Mouse (Mus musculus) intestine, postnatal 0 days (tissue): ENCODE results near the gene Ptprr. TPM values are rescaled to one million over a fixed set of nuclear protein-coding genes. Genes with fewer than 3 reads are reported as not detected.
A peak's percentile ranks its signal among the peaks of the same experiment; 100 is the strongest.

Source experiments
- ATAC-seq: fragments of 200-750 bp; cut with Nextera tagmentation; 2 replicates; pipeline ENCODE4 v1.8.0; 2017; ENCODE audit warnings: mild to moderate bottlenecking, moderate TSS enrichment, moderate library complexity
- H3K27ac ChIP-seq: fragments of 300-500 bp; sonication (generic); 2 replicates; pipeline ENCODE4 v1.5.1; 2014; ENCODE audit warnings: mild to moderate bottlenecking, low read depth, low read length, moderate library complexity
- H3K27me3 ChIP-seq: fragments of 300-500 bp; sonication (generic); replicated peaks from 2 replicates; pipeline ENCODE4 v1.6.1; 2014; ENCODE audit warnings: low read length, mixed read lengths; ENCODE audit not compliant: control insufficient read depth, insufficient read depth
- H3K36me3 ChIP-seq: fragments of 300-500 bp; sonication (generic); 2 replicates; pipeline ENCODE4 v1.6.1; 2014; ENCODE audit warnings: mild to moderate bottlenecking, moderate library complexity; ENCODE audit not compliant: control insufficient read depth, insufficient read depth
- H3K4me1 ChIP-seq: fragments of 300-500 bp; sonication (generic); replicated peaks from 2 replicates; pipeline ENCODE4 v1.6.1; 2014; ENCODE audit warnings: antibody characterized with exemption, low read length, mixed read lengths; ENCODE audit not compliant: control insufficient read depth, insufficient read depth
- H3K4me2 ChIP-seq: fragments of 300-500 bp; sonication (generic); replicated peaks from 2 replicates; pipeline ENCODE4 v1.6.1; 2014; ENCODE audit warnings: low read depth, mild to moderate bottlenecking, moderate library complexity
- H3K4me3 ChIP-seq: fragments of 300-500 bp; sonication (generic); 2 replicates; pipeline ENCODE4 v1.5.1; 2014; ENCODE audit warnings: low read depth, low read length
- H3K9ac ChIP-seq: fragments of 300-500 bp; sonication (generic); 2 replicates; pipeline ENCODE4 v1.6.1; 2014; ENCODE audit warnings: mild to moderate bottlenecking, low read depth, low read length
- H3K9me3 ChIP-seq: fragments of 300-500 bp; sonication (generic); 2 replicates; pipeline ENCODE4 v1.6.1; 2016; ENCODE audit warnings: mixed run types; ENCODE audit not compliant: control insufficient read depth
- CTCF ChIP-seq: sonication (generic); IDR thresholded peaks from 2 replicates; pipeline ENCODE4 v1.5.1; 2016; ENCODE audit warnings: low read depth, mild to moderate bottlenecking, control low read depth, antibody characterized with exemption, moderate library complexity
- WGBS: fragments of 180-500 bp; shearing (Covaris S2); extraction: QIAGEN DNeasy Blood & Tissue Kit; methylation state at CpG from one replicate; pipeline ENCODE4 v1.1.7; 2014; 5-methylcytosine and 5-hydroxymethylcytosine counted together
- polyA plus RNA-seq: library from polyadenylated mRNA; unstranded; fragments of >200 nt; fragmentation: Nextera tagmentation; extraction: Ambion mirVana; gene quantifications from 2 replicates; pipeline ENCODE4 v1.2.1, GENCODE M21; 2015

Ptprr gene
- polyA plus RNA-seq, 1 experiment from 2014 or later: 7.5 TPM

GRCm38 (mm10) chr10:116271470-116271915 is 253.5 kb downstream of the Ptprr start:
- no peak for TF ChIP-seq CTCF
- no peak overlapping the region for H3K4me3 ChIP-seq
- no peak for ATAC-seq
- H3K9ac ChIP-seq: no peak overlapping the region
- no peaks in the 10 kb centered on the region for H3K9me3 ChIP-seq
- H3K4me2 ChIP-seq: no peak overlapping the region
- no peaks in the 10 kb centered on the region for H3K36me3 ChIP-seq
- no peak overlapping the region for H3K27ac ChIP-seq
- H3K4me1 ChIP-seq: 0 out of 2 replicates have a peak, but pooled peaks cover 4% of the 10 kb centered on the region
- no peaks in the 10 kb centered on the region for H3K27me3 ChIP-seq
- WGBS: 74% methylated on average over 10 of the region's 10 CpGs

DNA sequence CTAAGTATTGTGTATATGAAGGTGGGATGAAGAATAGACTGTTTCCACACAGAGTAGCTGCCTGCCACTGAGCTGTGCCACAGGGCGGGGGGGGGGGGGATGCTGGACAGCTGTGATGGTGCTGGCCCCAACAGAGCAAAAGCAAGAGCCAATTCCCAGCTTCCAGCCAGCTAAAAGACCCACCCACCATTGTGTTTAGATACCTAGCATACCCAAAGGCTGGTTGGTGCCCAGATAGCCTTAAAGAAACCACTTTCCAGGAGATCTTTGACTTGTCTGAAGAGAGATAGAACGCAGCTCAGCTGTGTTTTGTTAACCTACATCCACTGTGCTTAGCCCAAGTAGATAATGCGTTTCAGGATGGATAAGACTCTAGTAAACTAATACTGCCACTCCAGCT is 254.1 kb downstream of the Ptprr start:
- H3K4me2 ChIP-seq: no peak overlapping the region
- no peak for TF ChIP-seq CTCF
- 64% methylated on average over 3 of the region's 3 CpGs for WGBS

GRCm38 (mm10) chr10:116275280-116275679 is 257.3 kb downstream of the Ptprr start, which contains the start of gene Ptprb:
Gene Ptprb, plus strand, starts transcription at chr10:116275523.
- H3K27ac ChIP-seq: no peak within 1 kb of the TSS; the same call in 1 of the 2 replicates
- H3K4me1 ChIP-seq: no peaks in the 10 kb centered on the region
- no peaks in the 10 kb centered on the region for H3K27me3 ChIP-seq
- no peaks in the 10 kb centered on the region for H3K36me3 ChIP-seq
- TF ChIP-seq CTCF: no peak
- H3K9me3 ChIP-seq: no peaks in the 10 kb centered on the region
- no peak for ATAC-seq
- 62% methylated on average over 7 of the region's 7 CpGs for WGBS
- no peak within 1 kb of the TSS for H3K9ac ChIP-seq
- H3K4me2 ChIP-seq: no peak within 1 kb of the TSS
- peak within 1 kb of the TSS; percentile 3; the same call in 1 of the 2 replicates for H3K4me3 ChIP-seq

More for the DNA sequence above, 254.1 kb downstream of the Ptprr start:
- H3K27ac ChIP-seq: no peak overlapping the region
- H3K4me3 ChIP-seq: no peak overlapping the region
- H3K9ac ChIP-seq: no peak overlapping the region
- no peaks in the 10 kb centered on the region for H3K4me1 ChIP-seq
- ATAC-seq: no peak
- H3K36me3 ChIP-seq: no peaks in the 10 kb centered on the region
- no peaks in the 10 kb centered on the region for H3K9me3 ChIP-seq
- no peaks in the 10 kb centered on the region for H3K27me3 ChIP-seq

DNA sequence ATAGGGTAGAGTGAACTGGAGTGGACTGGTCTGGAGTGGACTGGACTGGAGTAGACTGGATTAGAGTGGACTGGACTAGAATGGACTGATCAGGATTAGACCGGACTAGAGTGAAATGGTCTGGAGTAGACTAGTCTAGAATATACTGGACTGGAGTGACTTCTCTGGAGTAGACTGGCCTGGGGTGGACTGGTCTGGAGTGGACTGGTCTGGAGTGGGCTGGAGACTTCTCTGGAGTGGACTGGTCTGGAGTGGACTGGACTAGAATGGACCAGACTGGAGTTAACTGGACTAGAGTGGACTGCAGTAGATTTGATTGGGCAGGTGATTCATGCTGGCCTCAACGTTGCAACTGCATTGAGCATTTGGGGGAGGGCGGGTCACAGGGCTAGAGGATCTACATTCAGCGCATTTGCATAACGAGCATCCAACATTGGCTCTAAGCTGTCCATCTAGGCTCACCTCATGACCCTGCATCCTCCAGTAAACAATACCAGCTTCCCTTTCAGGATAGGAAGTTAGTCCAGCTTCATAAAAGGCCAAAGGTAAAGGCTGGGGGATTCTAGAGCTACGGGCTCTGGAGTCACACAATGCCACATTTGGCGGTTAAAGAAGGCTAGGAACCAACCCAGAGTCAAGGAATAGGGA is 268.8 kb downstream of the Ptprr start:
- WGBS: 82% methylated on average over 7 of the region's 7 CpGs
- Histone ChIP-seq H3K27ac (no peak overlapping the region), H3K9ac (no peak overlapping the region), H3K27me3 (no peaks in the 10 kb centered on the region), H3K4me3 (no peak overlapping the region), H3K36me3 (no peaks in the 10 kb centered on the region), H3K9me3 (no peaks in the 10 kb centered on the region), H3K4me2 (no peak overlapping the region), H3K4me1 (no peaks in the 10 kb centered on the region)
- TF ChIP-seq CTCF: no peak
- ATAC-seq: no peak

- Histone ChIP-seq H3K27me3 (no peaks in the 10 kb centered on the region), H3K4me3 (no peak overlapping the region), H3K4me1 (no peaks in the 10 kb centered on the region), H3K4me2 (no peak overlapping the region), H3K27ac (no peak overlapping the region), H3K9me3 (no peaks in the 10 kb centered on the region), H3K36me3 (no peaks in the 10 kb centered on the region), H3K9ac (no peak overlapping the region)
- TF ChIP-seq CTCF: no peak
- no peak for ATAC-seq
- 49% methylated on average over 9 of the region's 9 CpGs for WGBS
These were observed 270.1 kb downstream of the Ptprr start for GRCm38 (mm10) chr10:116288130-116288529.

DNA sequence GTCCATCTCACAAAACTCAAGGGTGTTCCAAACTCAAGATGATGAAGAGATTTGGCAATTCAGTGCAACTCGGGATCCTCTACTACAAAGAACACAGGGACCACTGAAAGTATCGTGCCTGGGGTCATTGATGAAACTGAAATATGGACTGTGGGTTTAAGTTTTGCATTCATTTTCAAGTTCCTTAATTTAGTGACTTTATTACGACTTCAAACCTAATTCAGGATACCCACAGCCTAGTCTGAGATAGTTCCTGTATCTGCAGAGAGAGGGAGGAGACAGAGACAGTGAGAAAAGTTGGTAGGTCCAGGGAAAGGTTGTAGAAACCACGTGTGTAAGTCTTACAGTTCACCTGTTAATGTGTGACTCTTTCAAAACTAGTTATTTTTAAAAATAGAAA is 272.5 kb downstream of the Ptprr start:
- TF ChIP-seq CTCF: no peak
- Histone ChIP-seq H3K4me1 (no peaks in the 10 kb centered on the region), H3K9me3 (no peaks in the 10 kb centered on the region), H3K27ac (no peak overlapping the region), H3K27me3 (no peaks in the 10 kb centered on the region), H3K36me3 (no peaks in the 10 kb centered on the region), H3K4me3 (no peak overlapping the region), H3K4me2 (no peak overlapping the region), H3K9ac (no peak overlapping the region)
- ATAC-seq: no peak
- 75% methylated on average over 4 of the region's 4 CpGs for whole genome bisulfite sequencing
